Mouse (Mus musculus): ENCODE measurements around the gene Ptger3. TPM values are rescaled to one million over a fixed set of nuclear protein-coding genes. Genes with fewer than 3 reads are reported as not detected.

Gene Ptger3
- polyA plus RNA-seq, 1 experiment: 9.2 TPM

DNA sequence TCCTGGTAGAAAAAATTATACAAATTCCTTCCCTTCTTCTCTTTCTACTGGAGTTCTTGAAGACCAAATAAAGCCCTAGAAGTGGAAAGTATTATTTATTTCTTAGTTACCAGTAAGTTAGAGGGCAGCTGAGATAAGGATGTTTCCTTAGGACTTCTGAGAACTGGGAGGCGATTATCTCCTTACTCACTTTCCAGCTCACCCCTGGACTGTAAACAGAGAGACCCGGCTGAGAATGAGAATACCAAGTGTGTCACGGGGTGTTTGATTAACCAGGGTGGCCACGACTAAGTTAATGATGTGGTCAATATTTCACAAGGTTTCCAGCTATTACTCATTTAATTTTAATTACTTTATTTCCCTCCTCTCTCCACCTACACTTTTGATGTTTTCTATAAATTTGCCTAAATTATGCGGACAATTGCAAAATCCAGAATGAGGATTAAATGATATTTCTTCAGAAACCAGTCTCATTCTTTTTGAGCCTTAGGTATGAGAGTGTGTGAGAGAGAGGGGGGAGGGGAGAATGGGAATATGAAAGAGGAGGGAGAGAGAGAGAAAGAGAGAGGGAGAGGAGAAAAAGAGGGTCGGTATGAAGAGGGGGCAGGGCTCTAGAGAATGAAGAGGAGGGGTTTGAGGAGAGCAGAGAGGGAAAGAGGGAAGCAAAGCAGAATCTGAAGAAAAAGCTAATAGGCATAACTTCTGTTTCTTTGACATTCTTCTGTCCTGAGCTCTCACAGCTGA is 121.9 kb downstream of the Ptger3 start:
- no peaks in the 10 kb centered on the region for H3K4me1 ChIP-seq (ENCODE audit: control insufficient read depth, insufficient read depth, low read length)
- H3K27ac ChIP-seq (ENCODE audit: insufficient read depth, low read depth, low read length): no peak overlapping the region
- TF ChIP-seq CTCF (IDR thresholded peaks at IDR 0.05; ENCODE audit: low read depth, low read length): no peak
- TF ChIP-seq POLR2A (IDR thresholded peaks at IDR 0.05; ENCODE audit: borderline replicate concordance, low read depth, low read length): no peak
- no peak overlapping the region for H3K4me3 ChIP-seq (ENCODE audit: insufficient read depth, low read length)

Other genes with a start within 250 kb of the Ptger3 start
- gene Zranb2, start 32.7 kb upstream of the Ptger3 start, polyA plus RNA-seq (2012; ENCODE audit: insufficient read depth, insufficient read length, missing spikeins): 63.7 and 64.7 TPM in 2 replicates